Mouse (Mus musculus) left cerebral cortex, postnatal 10 days (tissue): ENCODE measurements around the gene Zc2hc1b. TPM values are rescaled to one million over a fixed set of nuclear protein-coding genes. Genes with fewer than 3 reads are reported as not detected.
A peak's percentile ranks its signal among the peaks of the same experiment; 100 is the strongest.
"Not testable (repeated sequence)": the region's sequence is repeated elsewhere in the genome, so short reads cannot be mapped to it uniquely, and the experiment has no call there.

Experiments
- DNase-seq, 2 experiments: peaks; one replicate each; pipeline ENCODE4 v3.0.0; 2021 to 2022; ENCODE audit warnings: low spot score in 2 of 2, mixed read lengths in 1 of 2; ENCODE audit errors: extremely low spot score in 1 of 2
- intact Hi-C: fragments of 180-260 bp; cut with DNase I; formaldehyde crosslinking; loops from one replicate; pipeline ENCODE4 v1.15.1; 2025
- total RNA-seq, 2 experiments: library from RNA; stranded (reverse); gene quantifications; 2 replicates each; pipeline ENCODE4 v1.2.3; 2021

The Zc2hc1b gene
- total RNA-seq, result not detected

GRCm38 (mm10) chr10:13177973-13178624 lies at the start of gene Zc2hc1b:
TSS of gene Zc2hc1b (minus strand) at chr10:13178023.
- intact Hi-C loops, result no loop called here
- no peak for DNase-seq

GRCm38 (mm10) chr10:13225377-13226063 lies 47.7 kb upstream of the Zc2hc1b start:
- peak in 1 of 2 experiments; percentile 4 for DNase-seq

GRCm38 (mm10) chr10:13222135-13222534 lies 44.3 kb upstream of the Zc2hc1b start:
- DNase-seq, result no peak
- intact Hi-C loops, result no loop called here

More at GRCm38 (mm10) chr10:13225377-13226063, 47.7 kb upstream of the Zc2hc1b start:
- intact Hi-C loops, result no loop called here

- intact Hi-C loops, result no loop called here
Observed at GRCm38 (mm10) chr10:13220061-13220460, 42.2 kb upstream of the Zc2hc1b start.

GRCm38 (mm10) chr10:13213956-13214355 lies 36.1 kb upstream of the Zc2hc1b start:
- DNase-seq, result no peak
- intact Hi-C loops, result no loop called here

More at GRCm38 (mm10) chr10:13220061-13220460, 42.2 kb upstream of the Zc2hc1b start:
- DNase-seq, result no peak

- DNase-seq, result no peak
- intact Hi-C loops, result no loop called here
Observed at GRCm38 (mm10) chr10:13212829-13213228, 35.0 kb upstream of the Zc2hc1b start.

GRCm38 (mm10) chr10:13212326-13212725 lies 34.5 kb upstream of the Zc2hc1b start:
- intact Hi-C loops, result no loop called here
- no peak for DNase-seq

GRCm38 (mm10) chr10:13209930-13210637 lies 32.3 kb upstream of the Zc2hc1b start:
- DNase-seq, result no peak
- intact Hi-C loops, result no loop called here

- no peak for DNase-seq
- intact Hi-C loops, result no loop called here
Observed at GRCm38 (mm10) chr10:13209506-13209905, 31.7 kb upstream of the Zc2hc1b start.

- DNase-seq, result no peak
- intact Hi-C loops, result no loop called here
Observed at GRCm38 (mm10) chr10:13209061-13209460, 31.2 kb upstream of the Zc2hc1b start.

GRCm38 (mm10) chr10:13201741-13202293 lies 24.0 kb upstream of the Zc2hc1b start:
- DNase-seq, result no peak
- intact Hi-C loops, result no loop called here

- no peak for DNase-seq
- intact Hi-C loops, result no loop called here
Observed at GRCm38 (mm10) chr10:13200862-13201261, 23.0 kb upstream of the Zc2hc1b start.

GRCm38 (mm10) chr10:13199234-13199633 lies 21.4 kb upstream of the Zc2hc1b start:
- intact Hi-C loops, result no loop called here
- DNase-seq, result no peak

- intact Hi-C loops, result no loop called here
- no peak for DNase-seq
Observed at GRCm38 (mm10) chr10:13196872-13197507, 19.2 kb upstream of the Zc2hc1b start.

GRCm38 (mm10) chr10:13193496-13193895 lies 15.7 kb upstream of the Zc2hc1b start:
- intact Hi-C loops, DNase-seq: not testable (repeated sequence)

GRCm38 (mm10) chr10:13192731-13193351 lies 15.0 kb upstream of the Zc2hc1b start, which contains the start of gene Ltv1:
TSS of gene Ltv1 (minus strand) at chr10:13193168.
- DNase-seq, result peak; percentile 96 to 98
- intact Hi-C loops, result no loop called here

GRCm38 (mm10) chr10:13189881-13190280 lies 12.1 kb upstream of the Zc2hc1b start:
- no peak for DNase-seq
- intact Hi-C loops, result loop anchor here (10.0 kb wide), 1 partner anchor 335 kb away; no protein-coding TSS in a partner anchor

GRCm38 (mm10) chr10:13186754-13187153 lies 8.9 kb upstream of the Zc2hc1b start:
- intact Hi-C loops, result loop anchor here (10.0 kb wide), 1 partner anchor 338 kb away; no protein-coding TSS in a partner anchor

More at GRCm38 (mm10) chr10:13186754-13187153, 8.9 kb upstream of the Zc2hc1b start:
- no peak for DNase-seq
